Mouse (Mus musculus) erythroblast, embryonic 14.5 days (primary cell): Measurements from ENCODE around the gene Rsph1.

Source experiments
- GATA1 ChIP-seq: IDR thresholded peaks from 2 replicates; pipeline ENCODE4 v1.6.1; 2012; ENCODE audit warnings: low read length, inconsistent platforms, mixed read lengths
- TAL1 ChIP-seq: IDR thresholded peaks from 3 replicates; pipeline ENCODE4 v1.6.1; 2012; ENCODE audit warnings: low read length, inconsistent platforms, mixed read lengths

- TF ChIP-seq GATA1 (no peak), TAL1 (no peak)
Measured at GRCm38 (mm10) chr17:31304895-31305775, 28.0 kb upstream of the Rsph1 start.
